Mouse (Mus musculus): ENCODE measurements around the gene Slc36a2. TPM values are rescaled to one million over a fixed set of nuclear protein-coding genes. Genes with fewer than 3 reads are reported as not detected.

Slc36a2 gene
- polyA plus RNA-seq, 1 experiment from 2014 or later, result 0.28 TPM

GRCm38 (mm10) chr11:55209032-55209431 lies 24.2 kb upstream of the Slc36a2 start:
- Histone ChIP-seq H3K27ac (no peak overlapping the region), H3K9ac (no peak overlapping the region), H3K4me2 (no peak overlapping the region), H3K4me3 (no peak overlapping the region), H3K9me3 (no peaks in the 10 kb centered on the region), H3K36me3 (replicated peaks) (no peaks in the 10 kb centered on the region), H3K27me3 (replicated peaks) (no peaks in the 10 kb centered on the region), H3K4me1 (peaks cover 21% of the 10 kb centered on the region)
- 74% methylated on average over 2 of the region's 2 CpGs for WGBS
- ATAC-seq (replicated peaks), result no peak

- no peak overlapping the region for H3K4me3 ChIP-seq
- WGBS, result 71% methylated on average over 6 of the region's 6 CpGs
- no peak overlapping the region for H3K27ac ChIP-seq
Measured at GRCm38 (mm10) chr11:55208001-55208690, 23.3 kb upstream of the Slc36a2 start.

GRCm38 (mm10) chr11:55204602-55205001 lies 19.7 kb upstream of the Slc36a2 start:
- WGBS, result 4% methylated on average over 17 of the region's 17 CpGs
- peak overlapping the region; percentile 57 for H3K27ac ChIP-seq
- peak overlapping the region; percentile 78 for H3K9ac ChIP-seq

More at GRCm38 (mm10) chr11:55208001-55208690, 23.3 kb upstream of the Slc36a2 start:
- Histone ChIP-seq H3K4me2 (no peak overlapping the region), H3K4me1 (peaks cover 21% of the 10 kb centered on the region), H3K36me3 (replicated peaks) (no peaks in the 10 kb centered on the region), H3K9ac (no peak overlapping the region), H3K27me3 (replicated peaks) (no peaks in the 10 kb centered on the region), H3K9me3 (no peaks in the 10 kb centered on the region)
- no peak for ATAC-seq (replicated peaks)

GRCm38 (mm10) chr11:55204159-55204596 lies 19.3 kb upstream of the Slc36a2 start, which contains the start of gene Slc36a1:
Slc36a1 (plus strand) TSS chr11:55204350.
- H3K4me3 ChIP-seq, result peak within 1 kb of the TSS; percentile 72

More at GRCm38 (mm10) chr11:55204602-55205001, 19.7 kb upstream of the Slc36a2 start:
- ATAC-seq (replicated peaks), result peak; percentile 43; the same call in 1 of the 2 replicates
- Histone ChIP-seq H3K36me3 (replicated peaks) (no peaks in the 10 kb centered on the region), H3K4me3 (peak overlapping the region; percentile 72), H3K9me3 (no peaks in the 10 kb centered on the region), H3K4me1 (peaks cover 21% of the 10 kb centered on the region), H3K27me3 (replicated peaks) (no peaks in the 10 kb centered on the region), H3K4me2 (peak overlapping the region; percentile 97)

GRCm38 (mm10) chr11:55197740-55198510 lies 13.0 kb upstream of the Slc36a2 start:
- Histone ChIP-seq H3K4me2 (no peak overlapping the region), H3K27me3 (replicated peaks) (no peaks in the 10 kb centered on the region), H3K4me1 (no peaks in the 10 kb centered on the region), H3K4me3 (no peak overlapping the region), H3K9me3 (no peaks in the 10 kb centered on the region), H3K36me3 (replicated peaks) (no peaks in the 10 kb centered on the region), H3K27ac (no peak overlapping the region), H3K9ac (no peak overlapping the region)
- 85% methylated on average over 8 of the region's 8 CpGs for WGBS
- no peak for ATAC-seq (replicated peaks)

More at GRCm38 (mm10) chr11:55204159-55204596, 19.3 kb upstream of the Slc36a2 start, which contains the start of gene Slc36a1:
- H3K4me2 ChIP-seq, result peak within 1 kb of the TSS; percentile 97
- peak within 1 kb of the TSS; percentile 78 for H3K9ac ChIP-seq
- no peaks in the 10 kb centered on the region for H3K27me3 ChIP-seq (replicated peaks)
- peak; percentile 97 for ATAC-seq (replicated peaks)
- under 1% methylated on average over 31 of the region's 31 CpGs for WGBS
- H3K4me1 ChIP-seq, result peaks cover 21% of the 10 kb centered on the region
- H3K36me3 ChIP-seq (replicated peaks), result no peaks in the 10 kb centered on the region
- H3K27ac ChIP-seq, result peak within 1 kb of the TSS; percentile 57
- H3K9me3 ChIP-seq, result no peaks in the 10 kb centered on the region

- H3K27ac ChIP-seq, result no peak overlapping the region
- no peaks in the 10 kb centered on the region for H3K4me1 ChIP-seq
- no peak overlapping the region for H3K4me3 ChIP-seq
- no peaks in the 10 kb centered on the region for H3K9me3 ChIP-seq
- ATAC-seq (replicated peaks), result no peak
- no peaks in the 10 kb centered on the region for H3K27me3 ChIP-seq (replicated peaks)
- H3K9ac ChIP-seq, result no peak overlapping the region
- 72% methylated on average over 6 of the region's 6 CpGs for WGBS
- no peak overlapping the region for H3K4me2 ChIP-seq
- no peaks in the 10 kb centered on the region for H3K36me3 ChIP-seq (replicated peaks)
Measured at GRCm38 (mm10) chr11:55197086-55197485, 12.2 kb upstream of the Slc36a2 start.

- H3K27ac ChIP-seq, result no peak overlapping the region
- 84% methylated on average over 3 of the region's 3 CpGs for WGBS
- no peak for ATAC-seq (replicated peaks)
Measured at GRCm38 (mm10) chr11:55190216-55190615, 5.3 kb upstream of the Slc36a2 start.

GRCm38 (mm10) chr11:55187777-55188176 lies 2.9 kb upstream of the Slc36a2 start:
- 87% methylated on average over 6 of the region's 6 CpGs for WGBS
- Histone ChIP-seq H3K27ac (no peak overlapping the region), H3K36me3 (replicated peaks) (no peaks in the 10 kb centered on the region), H3K9ac (no peak overlapping the region), H3K4me1 (no peaks in the 10 kb centered on the region), H3K9me3 (no peaks in the 10 kb centered on the region), H3K27me3 (replicated peaks) (no peaks in the 10 kb centered on the region), H3K4me3 (no peak overlapping the region), H3K4me2 (no peak overlapping the region)
- no peak for ATAC-seq (replicated peaks)

More at GRCm38 (mm10) chr11:55190216-55190615, 5.3 kb upstream of the Slc36a2 start:
- Histone ChIP-seq H3K9ac (no peak overlapping the region), H3K4me3 (no peak overlapping the region), H3K9me3 (no peaks in the 10 kb centered on the region), H3K4me2 (no peak overlapping the region), H3K36me3 (replicated peaks) (no peaks in the 10 kb centered on the region), H3K4me1 (no peaks in the 10 kb centered on the region), H3K27me3 (replicated peaks) (no peaks in the 10 kb centered on the region)

GRCm38 (mm10) chr11:55187292-55187691 lies 2.4 kb upstream of the Slc36a2 start:
- no peak for ATAC-seq (replicated peaks)
- no peak overlapping the region for H3K27ac ChIP-seq

GRCm38 (mm10) chr11:55184246-55184645 lies 631 bp downstream of the Slc36a2 start:
- Histone ChIP-seq H3K4me2 (no peak overlapping the region), H3K9ac (no peak overlapping the region), H3K36me3 (replicated peaks) (no peaks in the 10 kb centered on the region), H3K27ac (no peak overlapping the region), H3K27me3 (replicated peaks) (no peaks in the 10 kb centered on the region), H3K4me3 (no peak overlapping the region), H3K9me3 (no peaks in the 10 kb centered on the region), H3K4me1 (no peaks in the 10 kb centered on the region)
- WGBS, result 83% methylated on average over 5 of the region's 5 CpGs
- ATAC-seq (replicated peaks), result no peak

More at GRCm38 (mm10) chr11:55187292-55187691, 2.4 kb upstream of the Slc36a2 start:
- Histone ChIP-seq H3K4me2 (no peak overlapping the region), H3K36me3 (replicated peaks) (no peaks in the 10 kb centered on the region), H3K9ac (no peak overlapping the region), H3K4me1 (no peaks in the 10 kb centered on the region), H3K27me3 (replicated peaks) (no peaks in the 10 kb centered on the region), H3K4me3 (no peak overlapping the region), H3K9me3 (no peaks in the 10 kb centered on the region)
- WGBS, result 83% methylated on average over 4 of the region's 4 CpGs

- no peaks in the 10 kb centered on the region for H3K36me3 ChIP-seq (replicated peaks)
- H3K4me2 ChIP-seq, result no peak overlapping the region
- no peaks in the 10 kb centered on the region for H3K9me3 ChIP-seq
- no peak for ATAC-seq (replicated peaks)
- H3K9ac ChIP-seq, result no peak overlapping the region
- H3K4me3 ChIP-seq, result no peak overlapping the region
- H3K4me1 ChIP-seq, result no peaks in the 10 kb centered on the region
- H3K27me3 ChIP-seq (replicated peaks), result no peaks in the 10 kb centered on the region
- WGBS, result 69% methylated on average over 7 of the region's 7 CpGs
- H3K27ac ChIP-seq, result no peak overlapping the region
Measured at GRCm38 (mm10) chr11:55183124-55183523, 1.8 kb downstream of the Slc36a2 start.

- H3K4me1 ChIP-seq, result no peaks in the 10 kb centered on the region
- WGBS, result 93% methylated on average over 3 of the region's 3 CpGs
- ATAC-seq (replicated peaks), result no peak
Measured at GRCm38 (mm10) chr11:55179856-55180255, 5.0 kb downstream of the Slc36a2 start.

More at GRCm38 (mm10) chr11:55179856-55180255, 5.0 kb downstream of the Slc36a2 start:
- Histone ChIP-seq H3K4me3 (no peak overlapping the region), H3K4me2 (no peak overlapping the region), H3K27ac (no peak overlapping the region), H3K9ac (no peak overlapping the region), H3K9me3 (no peaks in the 10 kb centered on the region), H3K36me3 (replicated peaks) (no peaks in the 10 kb centered on the region), H3K27me3 (replicated peaks) (no peaks in the 10 kb centered on the region)
